Mouse (Mus musculus): ENCODE measurements around the gene Vamp1. TPM values are rescaled to one million over a fixed set of nuclear protein-coding genes. Genes with fewer than 3 reads are reported as not detected.

The Vamp1 gene
- polyA plus RNA-seq, 1 experiment from 2014 or later = 57.4 TPM

Small RNA genes within 50 kb of the gene (microRNA-seq; reads per million reads assigned to microRNA genes)
- gene Mir3098 = not detected
- not detected for gene Mir8113

Other genes starting within 250 kb of the Vamp1 start
- 59.4 and 72.4 TPM in 2 replicates for gene Pianp, start 218.9 kb upstream of the Vamp1 start, polyA plus RNA-seq (2015; fragmentation: Nextera tagmentation; extraction: Ambion mirVana)
- gene Zfp384, start 206.4 kb upstream of the Vamp1 start, polyA plus RNA-seq (2015; fragmentation: Nextera tagmentation; extraction: Ambion mirVana) = 18.5 and 19.5 TPM in 2 replicates
- gene Ing4, start 175.8 kb upstream of the Vamp1 start, polyA plus RNA-seq (2015; fragmentation: Nextera tagmentation; extraction: Ambion mirVana) = 129 and 133 TPM in 2 replicates
- gene Acrbp, start 165.9 kb upstream of the Vamp1 start, polyA plus RNA-seq (2015; fragmentation: Nextera tagmentation; extraction: Ambion mirVana) = 17.3 and 21.5 TPM in 2 replicates
- gene Lpar5, start 147.6 kb upstream of the Vamp1 start, polyA plus RNA-seq (2015; fragmentation: Nextera tagmentation; extraction: Ambion mirVana) = 1.0 and 1.2 TPM in 2 replicates
- 87.5 and 93.9 TPM in 2 replicates for gene Chd4, start 119.6 kb upstream of the Vamp1 start, polyA plus RNA-seq (2015; fragmentation: Nextera tagmentation; extraction: Ambion mirVana)
- 47.8 and 58.0 TPM in 2 replicates for gene Nop2, start 83.6 kb upstream of the Vamp1 start, polyA plus RNA-seq (2015; fragmentation: Nextera tagmentation; extraction: Ambion mirVana)
- 20.1 and 24.6 TPM in 2 replicates for gene Iffo1, start 70.3 kb upstream of the Vamp1 start, polyA plus RNA-seq (2015; fragmentation: Nextera tagmentation; extraction: Ambion mirVana)
- 1,563 and 1,690 TPM in 2 replicates for gene Gapdh, start 49.1 kb upstream of the Vamp1 start, polyA plus RNA-seq (2015; fragmentation: Nextera tagmentation; extraction: Ambion mirVana)
- gene Ncapd2, start 23.9 kb upstream of the Vamp1 start, polyA plus RNA-seq (2015; fragmentation: Nextera tagmentation; extraction: Ambion mirVana) = 38.2 and 56.6 TPM in 2 replicates
- 156 and 167 TPM in 2 replicates for gene Mrpl51, start 23.8 kb upstream of the Vamp1 start, polyA plus RNA-seq (2015; fragmentation: Nextera tagmentation; extraction: Ambion mirVana)
- 7.1 and 11.9 TPM in 2 replicates for gene Tapbpl, start 16.3 kb downstream of the Vamp1 start, polyA plus RNA-seq (2015; fragmentation: Nextera tagmentation; extraction: Ambion mirVana)
- gene Cd27, start 21.5 kb downstream of the Vamp1 start, polyA plus RNA-seq (2015; fragmentation: Nextera tagmentation; extraction: Ambion mirVana) = 2.0 and 12.9 TPM in 2 replicates
- not detected in 2 replicates for gene Tuba3a, start 70.5 kb downstream of the Vamp1 start, polyA plus RNA-seq (2015; fragmentation: Nextera tagmentation; extraction: Ambion mirVana)
- gene Ltbr, start 98.3 kb downstream of the Vamp1 start, polyA plus RNA-seq (2015; fragmentation: Nextera tagmentation; extraction: Ambion mirVana) = 19.5 and 28.1 TPM in 2 replicates
- 0.44 and 2.6 TPM in 2 replicates for gene Scnn1a, start 105.1 kb downstream of the Vamp1 start, polyA plus RNA-seq (2015; fragmentation: Nextera tagmentation; extraction: Ambion mirVana)
- 13.6 and 28.4 TPM in 2 replicates for gene Tnfrsf1a, start 133.8 kb downstream of the Vamp1 start, polyA plus RNA-seq (2015; fragmentation: Nextera tagmentation; extraction: Ambion mirVana)
- gene Plekhg6, start 165.2 kb downstream of the Vamp1 start, polyA plus RNA-seq (2015; fragmentation: Nextera tagmentation; extraction: Ambion mirVana) = 0.23 and 0.70 TPM in 2 replicates

Data from neural tube, embryonic 15.5 days (tissue).